Mouse (Mus musculus): ENCODE measurements around the gene Bcl2. TPM values are rescaled to one million over a fixed set of nuclear protein-coding genes. Genes with fewer than 3 reads are reported as not detected.

Bcl2 gene
- 0.60 TPM for polyA plus RNA-seq (2014; fragmentation: Illumina TruSeq; extraction: RNeasy Lipid Tissue Mini Kit (QIAGEN cat#74804); ENCODE audit: low read depth, low replicate concordance)

GRCm38 (mm10) chr1:106713621-106714529 is at the start of gene Bcl2:
Gene Bcl2 (minus strand): TSS chr1:106714274.

GRCm38 (mm10) chr1:106759572-106760435 is 45.7 kb upstream of the Bcl2 start, which contains the start of gene Kdsr:
Gene Kdsr (minus strand): TSS chr1:106759727.

Other genes with a start within 250 kb of the Bcl2 start
- gene Kdsr, start 45.5 kb upstream of the Bcl2 start, polyA plus RNA-seq (2014; fragmentation: Illumina TruSeq; extraction: RNeasy Lipid Tissue Mini Kit (QIAGEN cat#74804); ENCODE audit: low read depth, low replicate concordance): 3.3 TPM
- 61.8 TPM for gene Vps4b, start 82.5 kb upstream of the Bcl2 start, polyA plus RNA-seq (2014; fragmentation: Illumina TruSeq; extraction: RNeasy Lipid Tissue Mini Kit (QIAGEN cat#74804); ENCODE audit: low read depth, low replicate concordance)
- gene Serpinb5, start 146.9 kb upstream of the Bcl2 start, polyA plus RNA-seq (2014; fragmentation: Illumina TruSeq; extraction: RNeasy Lipid Tissue Mini Kit (QIAGEN cat#74804); ENCODE audit: low read depth, low replicate concordance): not detected
- gene Serpinb12, start 220.2 kb upstream of the Bcl2 start, polyA plus RNA-seq (2014; fragmentation: Illumina TruSeq; extraction: RNeasy Lipid Tissue Mini Kit (QIAGEN cat#74804); ENCODE audit: low read depth, low replicate concordance): not detected